Mouse (Mus musculus) G1E (cell line): ENCODE results near the gene Txlna.

Source experiments
- CTCF ChIP-seq: IDR thresholded peaks from 2 replicates; pipeline ENCODE4 v1.5.1; 2012; ENCODE audit warnings: low read depth, low read length, inconsistent platforms, mixed read lengths
- GATA1 ChIP-seq: IDR thresholded peaks from 2 replicates; pipeline ENCODE4 v1.6.1; 2012; ENCODE audit warnings: borderline replicate concordance, low read length, inconsistent platforms, mixed read lengths
- POLR2AphosphoS5 ChIP-seq: IDR thresholded peaks from 2 replicates; pipeline ENCODE4 v1.6.1; 2012; ENCODE audit warnings: low read depth, low read length, inconsistent platforms; ENCODE audit not compliant: insufficient replicate concordance
- TAL1 ChIP-seq: conservative IDR thresholded peaks from 2 replicates; pipeline ENCODE4 v1.6.1; 2012; ENCODE audit warnings: low read depth, low read length, inconsistent platforms, mixed read lengths

- no peak for TF ChIP-seq CTCF
- TF ChIP-seq POLR2AphosphoS5 = no peak
- no peak for TF ChIP-seq TAL1
- TF ChIP-seq GATA1 = no peak
Observed at GRCm38 (mm10) chr4:129584370-129584769, 56.5 kb downstream of the Txlna start.
